28 mouse cellular contexts compared by ENCODE assay signal in the genomic region with DNA sequence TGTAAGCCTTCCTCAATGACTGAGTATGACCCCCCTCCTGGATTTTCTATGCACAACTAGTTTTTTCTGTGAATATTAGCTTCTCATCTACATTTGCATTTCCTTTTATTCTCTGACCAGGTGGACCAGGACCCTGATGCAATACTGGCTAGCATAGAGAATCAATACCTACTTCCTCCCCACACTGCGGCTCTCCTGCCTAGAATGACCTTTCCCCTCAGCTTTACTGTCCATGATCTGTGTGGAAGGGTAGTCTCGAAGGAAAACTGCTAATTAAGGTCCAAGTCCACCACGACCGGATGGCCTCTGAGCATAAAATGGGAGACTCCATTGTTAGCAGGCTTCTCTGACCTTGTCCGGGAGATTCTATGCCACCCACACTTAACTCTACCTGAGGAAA. TPM values are rescaled to one million over a fixed set of nuclear protein-coding genes. Genes with fewer than 3 reads are reported as not detected.
A peak's percentile ranks its signal among the peaks of the same experiment; 100 is the strongest.
DNase-seq lines count a peak whose midpoint lies in the region; ATAC-seq and TF ChIP-seq lines count a peak whose summit lies in the region.
"Had no signal": no experiment of that assay in that cellular context is flagged by ENCODE, and none has a peak within 500 bp of the region (broad histone marks: within the 10 kb centered on the region; RNA-seq: fewer than 3 reads in every experiment).

No protein-coding gene starts in this region.

- DNase-seq in liver: no peak
- no peak for DNase-seq in cerebellum, postnatal 36 days
- DNase-seq in Muller cell, postnatal 12 days (ENCODE audit: inconsistent ontology term): no peak
- DNase-seq: adrenal gland, postnatal 10 days; adrenal gland, postnatal 36 days; cerebellum, adult 18-20 months; cerebellum, adult 9-10 months; cerebellum, postnatal 14 days; embryo, embryonic 11 days; gastrocnemius, postnatal 10 days; gastrocnemius, postnatal 36 days; heart, adult 2 months had no signal

- H3K27ac ChIP-seq in intestine, embryonic 16.5 days (ENCODE audit: low read length): no peak overlapping the region
- no peak overlapping the region for H3K27ac ChIP-seq in intestine, embryonic 15.5 days
- peak overlapping the region; percentile 11; the same call in 1 of the 2 replicates for H3K27ac ChIP-seq in liver, embryonic 12.5 days
- H3K27ac ChIP-seq in liver, embryonic 15.5 days (replicated peaks): peak overlapping the region; percentile 53; the same call in 1 of the 2 replicates
- 0 out of 2 replicates have a peak overlapping the region, but pooled peaks have one; percentile 8 for H3K27ac ChIP-seq in small intestine, adult 2 months (ENCODE audit: insufficient read depth, low read depth, low read length)
- H3K27ac ChIP-seq: embryonic facial prominence, embryonic 10.5 days; embryonic facial prominence, embryonic 13.5 days; forebrain, embryonic 12.5 days; forebrain, embryonic 15.5 days; heart, adult 2 months; hindbrain, embryonic 12.5 days; hindbrain, embryonic 15.5 days had no signal

- no peak overlapping the region for H3K4me2 ChIP-seq in intestine, embryonic 16.5 days (ENCODE audit: low read depth, low read length)
- no peak overlapping the region for H3K4me2 ChIP-seq in intestine, embryonic 15.5 days (replicated peaks)
- H3K4me2 ChIP-seq in liver, embryonic 12.5 days: no peak overlapping the region
- H3K4me2 ChIP-seq in liver, embryonic 15.5 days: no peak overlapping the region
- H3K4me2 ChIP-seq: embryonic facial prominence, embryonic 13.5 days; forebrain, embryonic 12.5 days; forebrain, embryonic 15.5 days; heart, embryonic 11.5 days; hindbrain, embryonic 12.5 days; hindbrain, embryonic 15.5 days had no signal

- no peak overlapping the region for H3K4me3 ChIP-seq in intestine, embryonic 16.5 days (ENCODE audit: low read length)
- H3K4me3 ChIP-seq in intestine, embryonic 15.5 days (replicated peaks): no peak overlapping the region
- no peak overlapping the region for H3K4me3 ChIP-seq in liver, embryonic 12.5 days
- no peak overlapping the region for H3K4me3 ChIP-seq in liver, embryonic 15.5 days (replicated peaks)
- H3K4me3 ChIP-seq in small intestine, adult 2 months (ENCODE audit: low read depth, low read length): no peak overlapping the region
- H3K4me3 ChIP-seq: embryonic facial prominence, embryonic 10.5 days; embryonic facial prominence, embryonic 13.5 days; erythroblast, embryonic 14.5 days; forebrain, embryonic 12.5 days; forebrain, embryonic 15.5 days; heart, adult 2 months; hindbrain, embryonic 12.5 days; hindbrain, embryonic 15.5 days had no signal

- no peak overlapping the region for H3K9ac ChIP-seq in intestine, embryonic 16.5 days (ENCODE audit: low read depth, low read length)
- H3K9ac ChIP-seq in intestine, embryonic 15.5 days: no peak overlapping the region
- H3K9ac ChIP-seq in liver, embryonic 12.5 days: no peak overlapping the region
- no peak overlapping the region for H3K9ac ChIP-seq in liver, embryonic 15.5 days
- H3K9ac ChIP-seq: embryonic facial prominence, embryonic 13.5 days; forebrain, embryonic 12.5 days; forebrain, embryonic 15.5 days; hindbrain, embryonic 12.5 days; hindbrain, embryonic 15.5 days had no signal

- no peak for TF ChIP-seq CTCF in small intestine, adult 2 months (IDR thresholded peaks at IDR 0.05; ENCODE audit: extremely low read depth, insufficient read length, insufficient replicate concordance, low read depth, low read length)

- no peaks in the 10 kb centered on the region for H3K9me3 ChIP-seq in intestine, embryonic 16.5 days (ENCODE audit: control insufficient read depth, low read length)
- H3K9me3 ChIP-seq in intestine, embryonic 15.5 days: no peaks in the 10 kb centered on the region
- H3K9me3 ChIP-seq in liver, embryonic 12.5 days (replicated peaks): no peaks in the 10 kb centered on the region
- no peaks in the 10 kb centered on the region for H3K9me3 ChIP-seq in liver, embryonic 15.5 days (replicated peaks)
- H3K9me3 ChIP-seq: embryonic facial prominence, embryonic 10.5 days; embryonic facial prominence, embryonic 13.5 days; forebrain, embryonic 12.5 days; forebrain, embryonic 15.5 days; hindbrain, embryonic 12.5 days; hindbrain, embryonic 15.5 days had no signal

- no peaks in the 10 kb centered on the region for H3K36me3 ChIP-seq in intestine, embryonic 16.5 days (ENCODE audit: control insufficient read depth, insufficient read depth, low read length)
- no peaks in the 10 kb centered on the region for H3K36me3 ChIP-seq in intestine, embryonic 15.5 days
- H3K36me3 ChIP-seq in liver, embryonic 12.5 days: no peaks in the 10 kb centered on the region
- H3K36me3 ChIP-seq in liver, embryonic 15.5 days (replicated peaks): no peaks in the 10 kb centered on the region
- no peaks in the 10 kb centered on the region for H3K36me3 ChIP-seq in small intestine, adult 2 months (ENCODE audit: control insufficient read depth, insufficient read depth, low read length)
- H3K36me3 ChIP-seq: embryonic facial prominence, embryonic 10.5 days; embryonic facial prominence, embryonic 13.5 days; forebrain, embryonic 12.5 days; forebrain, embryonic 15.5 days; hindbrain, embryonic 12.5 days; hindbrain, embryonic 15.5 days had no signal

- no peak for TF ChIP-seq POLR2A in small intestine, adult 2 months (IDR thresholded peaks at IDR 0.05; ENCODE audit: low read depth, low read length)

- 0 out of 2 replicates have a peak, but pooled peaks cover 2% of the 10 kb centered on the region for H3K27me3 ChIP-seq in intestine, embryonic 16.5 days (replicated peaks; ENCODE audit: control insufficient read depth, insufficient read depth, low read length)
- no peaks in the 10 kb centered on the region; the same call in 1 of the 2 replicates for H3K27me3 ChIP-seq in intestine, embryonic 15.5 days (replicated peaks)
- H3K27me3 ChIP-seq in liver, embryonic 12.5 days (replicated peaks): peaks cover 6% of the 10 kb centered on the region; the same call in 1 of the 2 replicates
- H3K27me3 ChIP-seq in liver, embryonic 15.5 days: 0 out of 2 replicates have a peak, but pooled peaks cover 8% of the 10 kb centered on the region
- no peaks in the 10 kb centered on the region for H3K27me3 ChIP-seq in small intestine, adult 2 months (ENCODE audit: control insufficient read depth, insufficient read depth, low read length)
- H3K27me3 ChIP-seq: embryonic facial prominence, embryonic 13.5 days; forebrain, embryonic 12.5 days; forebrain, embryonic 15.5 days; hindbrain, embryonic 12.5 days; hindbrain, embryonic 15.5 days had no signal

- ATAC-seq in intestine, embryonic 16.5 days: peak; percentile 58
- no peak for ATAC-seq in intestine, embryonic 15.5 days
- ATAC-seq in liver, embryonic 12.5 days: peak; percentile 42; the same call in 1 of the 2 replicates
- peak; percentile 64; the same call in 1 of the 2 replicates for ATAC-seq in liver, embryonic 15.5 days (ENCODE audit: insufficient read depth)
- ATAC-seq: forebrain, embryonic 15.5 days; Patski had no signal

- 77% methylated on average over 5 of the region's 5 CpGs for WGBS in intestine, embryonic 16.5 days
- WGBS in intestine, embryonic 15.5 days: 86% methylated on average over 5 of the region's 5 CpGs
- WGBS in liver, embryonic 12.5 days (ENCODE audit: insufficient replicate concordance): 65% methylated on average over 5 of the region's 5 CpGs
- 64% methylated on average over 5 of the region's 5 CpGs for WGBS in liver, embryonic 15.5 days (ENCODE audit: insufficient replicate concordance)
- WGBS in small intestine, adult 2 months: 48% methylated on average over 5 of the region's 5 CpGs

- H3K4me1 ChIP-seq in intestine, embryonic 16.5 days (ENCODE audit: control insufficient read depth, insufficient read depth, low read length): no peaks in the 10 kb centered on the region
- 0 out of 2 replicates have a peak, but pooled peaks cover 4% of the 10 kb centered on the region for H3K4me1 ChIP-seq in intestine, embryonic 15.5 days (replicated peaks)
- H3K4me1 ChIP-seq in liver, embryonic 12.5 days: peaks cover 12% of the 10 kb centered on the region
- peaks cover 11% of the 10 kb centered on the region; the same call in 1 of the 2 replicates for H3K4me1 ChIP-seq in liver, embryonic 15.5 days (replicated peaks)
- H3K4me1 ChIP-seq in small intestine, adult 2 months (ENCODE audit: control insufficient read depth, insufficient read depth, insufficient read length, low read length): peaks cover 17% of the 10 kb centered on the region
- H3K4me1 ChIP-seq: embryonic facial prominence, embryonic 13.5 days; forebrain, embryonic 12.5 days; forebrain, embryonic 15.5 days; hindbrain, embryonic 12.5 days; hindbrain, embryonic 15.5 days had no signal

RNA-seq across cellular contexts. Expression of a gene that starts 8.3 kb away (rescaled TPM):
- not detected in 2 replicates for polyA plus RNA-seq in intestine, embryonic 16.5 days (2015; fragmentation: Nextera tagmentation; extraction: Ambion mirVana)
- not detected in 2 replicates for polyA plus RNA-seq in intestine, embryonic 15.5 days (2015; fragmentation: Nextera tagmentation; extraction: Ambion mirVana)
- polyA plus RNA-seq in liver, embryonic 12.5 days (2016; fragmentation: Nextera tagmentation; extraction: Ambion mirVana): 0.31 and 0.44 TPM in 2 replicates
- 0.09 TPM in 1 of 2 replicates, not detected in the other for polyA plus RNA-seq in liver, embryonic 15.5 days (2015; fragmentation: Nextera tagmentation; extraction: Ambion mirVana)
- not detected in 2 replicates for polyA plus RNA-seq in small intestine, adult 2 months (2012; rRNA removed)
- polyA plus RNA-seq: embryonic facial prominence, embryonic 10.5 days; erythroblast, embryonic 14.5 days; forebrain, embryonic 12.5 days; forebrain, embryonic 15.5 days; heart, adult 2 months; heart, embryonic 14.5 days; heart, postnatal 0 days; hindbrain, embryonic 12.5 days; hindbrain, embryonic 15.5 days; Patski had no signal

RNA-seq across cellular contexts. Expression of a gene that starts 19.2 kb away (rescaled TPM):
- not detected in 2 replicates for polyA plus RNA-seq in intestine, embryonic 16.5 days (2015; fragmentation: Nextera tagmentation; extraction: Ambion mirVana)
- polyA plus RNA-seq in intestine, embryonic 15.5 days (2015; fragmentation: Nextera tagmentation; extraction: Ambion mirVana): not detected in 2 replicates
- 0.17 and 0.20 TPM in 2 replicates for polyA plus RNA-seq in liver, embryonic 12.5 days (2016; fragmentation: Nextera tagmentation; extraction: Ambion mirVana)
- polyA plus RNA-seq in liver, embryonic 15.5 days (2015; fragmentation: Nextera tagmentation; extraction: Ambion mirVana): 0.06 and 0.07 TPM in 2 replicates
- polyA plus RNA-seq in small intestine, adult 2 months (2012; rRNA removed): 0.05 TPM in 1 of 2 replicates, not detected in the other
- polyA plus RNA-seq: embryonic facial prominence, embryonic 10.5 days; embryonic facial prominence, embryonic 13.5 days; erythroblast, embryonic 14.5 days; forebrain, embryonic 12.5 days; forebrain, embryonic 15.5 days; heart, adult 2 months; heart, embryonic 11.5 days; heart, embryonic 14.5 days; heart, postnatal 0 days; hindbrain, embryonic 12.5 days; hindbrain, embryonic 15.5 days; Patski had no signal

RNA-seq across cellular contexts. Expression of a gene that starts 22.4 kb away (rescaled TPM):
- not detected in 2 replicates for polyA plus RNA-seq in intestine, embryonic 16.5 days (2015; fragmentation: Nextera tagmentation; extraction: Ambion mirVana)
- not detected in 2 replicates for polyA plus RNA-seq in intestine, embryonic 15.5 days (2015; fragmentation: Nextera tagmentation; extraction: Ambion mirVana)
- polyA plus RNA-seq in liver, embryonic 12.5 days (2016; fragmentation: Nextera tagmentation; extraction: Ambion mirVana): not detected in 2 replicates
- 0.05 and 0.13 TPM in 2 replicates for polyA plus RNA-seq in liver, embryonic 15.5 days (2015; fragmentation: Nextera tagmentation; extraction: Ambion mirVana)
- not detected in 2 replicates for polyA plus RNA-seq in small intestine, adult 2 months (2012; rRNA removed)
- polyA plus RNA-seq: embryonic facial prominence, embryonic 10.5 days; embryonic facial prominence, embryonic 13.5 days; forebrain, embryonic 12.5 days; forebrain, embryonic 15.5 days; heart, embryonic 11.5 days; heart, postnatal 0 days; Patski had no signal

RNA-seq across cellular contexts. Expression of a gene that starts 56.7 kb away (rescaled TPM):
- polyA plus RNA-seq in intestine, embryonic 16.5 days (2015; fragmentation: Nextera tagmentation; extraction: Ambion mirVana): 7.0 and 10.4 TPM in 2 replicates
- 3.0 and 5.1 TPM in 2 replicates for polyA plus RNA-seq in intestine, embryonic 15.5 days (2015; fragmentation: Nextera tagmentation; extraction: Ambion mirVana)
- polyA plus RNA-seq in liver, embryonic 12.5 days (2016; fragmentation: Nextera tagmentation; extraction: Ambion mirVana): 0.37 and 0.43 TPM in 2 replicates
- polyA plus RNA-seq in liver, embryonic 15.5 days (2015; fragmentation: Nextera tagmentation; extraction: Ambion mirVana): 0.68 and 1.7 TPM in 2 replicates
- 1.4 and 4.1 TPM in 2 replicates for polyA plus RNA-seq in small intestine, adult 2 months (2012; rRNA removed)
- polyA plus RNA-seq: embryonic facial prominence, embryonic 10.5 days; erythroblast, embryonic 14.5 days; forebrain, embryonic 12.5 days; forebrain, embryonic 15.5 days; heart, adult 2 months; heart, embryonic 11.5 days; heart, embryonic 14.5 days; hindbrain, embryonic 12.5 days had no signal

Comparison
In these comparisons a context has a peak if more than half of its experiments do, and no peak if none do; other contexts are left out.
1. H3K27ac ChIP-seq: peak in liver, embryonic 12.5 days (single experiment), liver, embryonic 15.5 days (single experiment) and small intestine, adult 2 months (single experiment); none in intestine, embryonic 16.5 days (single experiment) and intestine, embryonic 15.5 days (single experiment).